Mouse (Mus musculus) embryonic fibroblast, embryonic 13.5 days (primary cell): ENCODE measurements around the gene Mbtps1.

Source experiments
- CTCF ChIP-seq: IDR thresholded peaks from 2 replicates; pipeline ENCODE4 v1.5.1; 2011; ENCODE audit warnings: mild to moderate bottlenecking, control low read depth, low read length, moderate library complexity, borderline replicate concordance; ENCODE audit not compliant: insufficient read depth
- POLR2A ChIP-seq: IDR thresholded peaks from 2 replicates; pipeline ENCODE4 v1.6.1; 2011; ENCODE audit warnings: low read depth, mild to moderate bottlenecking, control low read depth, low read length, moderate library complexity

GRCm38 (mm10) chr8:119580441-119581161 lies 22.1 kb upstream of the Mbtps1 start:
- TF ChIP-seq POLR2A (no peak), CTCF (no peak)
